19 mouse cellular contexts compared by ENCODE assay signal in genomic region chr5:101879914-101880313, GRCm38 (mm10).
"Had no signal": no experiment of that assay in that cellular context is flagged by ENCODE, and none has a peak within 500 bp of the region (broad histone marks: within the 10 kb centered on the region; RNA-seq: fewer than 3 reads in every experiment).

No protein-coding gene starts in this region.

- H3K4me1 ChIP-seq: lung, embryonic 15.5 days; midbrain, embryonic 10.5 days; midbrain, embryonic 12.5 days; neural tube, embryonic 13.5 days; neural tube, embryonic 15.5 days had no signal

- H3K9ac ChIP-seq: lung, embryonic 15.5 days; midbrain, embryonic 12.5 days; neural tube, embryonic 13.5 days; neural tube, embryonic 15.5 days had no signal

- ATAC-seq: midbrain, embryonic 16.5 days had no signal

- H3K9me3 ChIP-seq: lung, embryonic 15.5 days; midbrain, embryonic 10.5 days; midbrain, embryonic 12.5 days; neural tube, embryonic 13.5 days; neural tube, embryonic 15.5 days had no signal

- H3K4me3 ChIP-seq: lung, embryonic 15.5 days; midbrain, embryonic 10.5 days; midbrain, embryonic 12.5 days; myocyte; neural tube, embryonic 13.5 days; neural tube, embryonic 15.5 days had no signal

- H3K27ac ChIP-seq: lung, embryonic 15.5 days; midbrain, embryonic 10.5 days; midbrain, embryonic 12.5 days; neural tube, embryonic 13.5 days; neural tube, embryonic 15.5 days had no signal

- H3K27me3 ChIP-seq: lung, embryonic 15.5 days; midbrain, embryonic 12.5 days; neural tube, embryonic 13.5 days; neural tube, embryonic 15.5 days had no signal

- H3K4me2 ChIP-seq: lung, embryonic 15.5 days; midbrain, embryonic 12.5 days; neural tube, embryonic 13.5 days; neural tube, embryonic 15.5 days had no signal

- DNase-seq: lung, adult 2 months; lung, postnatal 10 days; lung, postnatal 4 days; midbrain, embryonic 14.5 days; retina, postnatal 1 day; right cerebral cortex, adult 18-20 months; right cerebral cortex, postnatal 25 days; right cerebral cortex, postnatal 4 days; spleen, adult 18-20 months; thymus, adult 18-20 months; thymus, postnatal 14 days; thymus, postnatal 36 days had no signal
